Mouse (Mus musculus): ENCODE results near the gene Gpx6.

Gene Gpx6

GRCm38 (mm10) chr13:21311926-21312325, at the start of gene Gpx6:
Gene Gpx6 (plus strand): TSS chr13:21312125.
- no peak for DNase-seq (ENCODE audit: low spot score)

GRCm38 (mm10) chr13:21262787-21263461, 49.0 kb upstream of the Gpx6 start:
- DNase-seq (ENCODE audit: low spot score): no peak

- no peak for DNase-seq (ENCODE audit: low spot score)
These were observed 48.0 kb upstream of the Gpx6 start for GRCm38 (mm10) chr13:21263910-21264309.

GRCm38 (mm10) chr13:21264366-21264765, 47.6 kb upstream of the Gpx6 start:
- DNase-seq (ENCODE audit: low spot score): no peak

- no peak for DNase-seq (ENCODE audit: low spot score)
These were observed 46.2 kb upstream of the Gpx6 start for GRCm38 (mm10) chr13:21265736-21266135.

- DNase-seq (ENCODE audit: low spot score): no peak
These were observed 44.4 kb upstream of the Gpx6 start for GRCm38 (mm10) chr13:21267541-21267940.

GRCm38 (mm10) chr13:21268262-21268661, 43.7 kb upstream of the Gpx6 start:
- no peak for DNase-seq (ENCODE audit: low spot score)

GRCm38 (mm10) chr13:21275021-21275814, 36.7 kb upstream of the Gpx6 start:
- DNase-seq (ENCODE audit: low spot score): no peak

- DNase-seq (ENCODE audit: low spot score): peak; percentile 35
These were observed 35.9 kb upstream of the Gpx6 start for GRCm38 (mm10) chr13:21275815-21276550.

GRCm38 (mm10) chr13:21276551-21276950, 35.4 kb upstream of the Gpx6 start:
- DNase-seq (ENCODE audit: low spot score): no peak

GRCm38 (mm10) chr13:21279076-21279475, 32.8 kb upstream of the Gpx6 start:
- DNase-seq (ENCODE audit: low spot score): no peak

GRCm38 (mm10) chr13:21279559-21279958, 32.4 kb upstream of the Gpx6 start:
- peak; percentile 54 for DNase-seq (ENCODE audit: low spot score)

- DNase-seq (ENCODE audit: low spot score): no peak
These were observed 19.3 kb upstream of the Gpx6 start, which contains the start of gene Gpx5 for GRCm38 (mm10) chr13:21292631-21293030. Gene Gpx5 (minus strand): TSS chr13:21292731.

- DNase-seq (ENCODE audit: low spot score): no peak
These were observed 13.4 kb upstream of the Gpx6 start for GRCm38 (mm10) chr13:21298557-21298956.

GRCm38 (mm10) chr13:21304483-21305066, 7.3 kb upstream of the Gpx6 start:
- DNase-seq (ENCODE audit: low spot score): no peak

- DNase-seq (ENCODE audit: low spot score): no peak
These were observed 2.1 kb upstream of the Gpx6 start for GRCm38 (mm10) chr13:21309788-21310187.

GRCm38 (mm10) chr13:21312854-21313253, 929 bp downstream of the Gpx6 start:
- no peak for DNase-seq (ENCODE audit: low spot score)

- no peak for DNase-seq (ENCODE audit: low spot score)
These were observed 2.0 kb downstream of the Gpx6 start for GRCm38 (mm10) chr13:21313903-21314302.

- DNase-seq (ENCODE audit: low spot score): no peak
These were observed 8.3 kb downstream of the Gpx6 start for GRCm38 (mm10) chr13:21320262-21320661.

- DNase-seq (ENCODE audit: low spot score): no peak
These were observed 10.1 kb downstream of the Gpx6 start for GRCm38 (mm10) chr13:21321890-21322494.

GRCm38 (mm10) chr13:21322509-21323375, 10.8 kb downstream of the Gpx6 start:
- DNase-seq (ENCODE audit: low spot score): no peak

Measured in ovary, adult 18-20 months (tissue).